Mouse (Mus musculus): ENCODE results near the gene Gm29094. TPM values are rescaled to one million over a fixed set of nuclear protein-coding genes. Genes with fewer than 3 reads are reported as not detected.

Gm29094 gene
- polyA plus RNA-seq, 1 experiment, result not detected

DNA sequence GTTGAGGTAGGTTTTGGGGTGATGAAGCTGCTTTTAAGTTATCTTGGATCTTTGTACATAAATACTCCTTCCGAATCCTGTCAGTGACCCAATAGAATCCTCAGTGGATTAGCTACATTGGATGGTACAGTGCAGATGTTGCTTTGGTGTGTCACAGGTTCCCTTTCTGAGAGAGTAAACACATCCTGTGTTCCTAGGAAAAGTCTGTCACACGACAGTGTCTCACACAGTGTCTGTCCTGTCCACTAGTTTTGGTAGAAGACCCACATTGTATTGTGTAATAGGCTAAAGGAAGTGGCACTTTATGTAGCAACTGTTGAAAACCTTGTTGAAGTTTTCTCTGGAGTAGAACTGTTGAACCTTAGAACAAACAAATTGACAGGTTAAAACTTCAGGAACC lies 54.2 kb downstream of the Gm29094 start:
- no peak overlapping the region for H3K4me3 ChIP-seq (ENCODE audit: low read depth, low read length)
- no peaks in the 10 kb centered on the region for H3K36me3 ChIP-seq (ENCODE audit: control insufficient read depth, insufficient read depth, low read length)
- no peaks in the 10 kb centered on the region for H3K4me1 ChIP-seq (ENCODE audit: control insufficient read depth, insufficient read depth, insufficient read length, low read length)
- WGBS, result 76% methylated on average over 2 of the region's 2 CpGs
- H3K27me3 ChIP-seq (ENCODE audit: control insufficient read depth, insufficient read depth, low read length), result no peaks in the 10 kb centered on the region
- H3K27ac ChIP-seq (ENCODE audit: insufficient read depth, low read depth, low read length), result no peak overlapping the region
- TF ChIP-seq CTCF (IDR thresholded peaks at IDR 0.05; ENCODE audit: extremely low read depth, insufficient read length, insufficient replicate concordance, low read depth, low read length) (no peak), POLR2A (IDR thresholded peaks at IDR 0.05; ENCODE audit: low read depth, low read length) (no peak)

DNA sequence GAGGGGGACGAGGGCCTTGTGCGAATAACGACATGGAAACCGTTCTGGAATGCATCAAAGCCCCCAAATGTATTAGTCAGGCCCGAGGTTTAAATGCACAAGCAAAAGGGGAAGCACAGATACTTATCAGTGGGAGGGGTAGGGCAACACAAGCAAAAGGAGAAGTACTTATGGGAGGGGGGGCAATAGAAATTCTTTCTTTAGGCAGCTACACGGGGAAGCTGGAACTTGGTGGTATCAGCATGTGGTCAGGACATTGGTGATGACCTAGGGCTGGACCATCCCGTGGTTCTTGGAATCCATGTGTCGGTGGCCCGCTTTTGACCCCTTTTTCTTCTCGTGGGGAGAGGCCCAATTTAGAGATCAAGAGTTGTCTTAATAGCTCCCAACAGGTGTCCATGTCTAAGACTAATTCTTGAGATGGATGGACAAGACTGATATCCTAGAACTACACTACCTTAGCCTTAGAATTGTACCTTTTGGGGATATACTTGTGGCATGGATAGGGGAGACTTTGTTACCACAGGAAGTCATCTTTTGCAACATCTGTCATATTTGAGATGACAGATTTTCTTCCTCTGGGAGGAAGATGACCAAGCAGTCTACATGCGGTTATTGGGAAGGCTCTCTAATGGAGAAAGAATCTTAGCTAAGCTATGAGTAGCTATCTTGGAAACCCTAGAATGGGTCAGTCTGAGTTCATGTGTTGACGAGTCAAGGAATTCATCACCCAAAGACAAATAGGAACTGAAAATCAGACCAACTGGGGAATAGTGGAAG lies 57.6 kb downstream of the Gm29094 start:
- no peaks in the 10 kb centered on the region for H3K4me1 ChIP-seq (ENCODE audit: control insufficient read depth, insufficient read depth, insufficient read length, low read length)
- no peak overlapping the region for H3K4me3 ChIP-seq (ENCODE audit: low read depth, low read length)
- no peaks in the 10 kb centered on the region for H3K36me3 ChIP-seq (ENCODE audit: control insufficient read depth, insufficient read depth, low read length)
- TF ChIP-seq CTCF (IDR thresholded peaks at IDR 0.05; ENCODE audit: extremely low read depth, insufficient read length, insufficient replicate concordance, low read depth, low read length), result no peak
- TF ChIP-seq POLR2A (IDR thresholded peaks at IDR 0.05; ENCODE audit: low read depth, low read length), result no peak
- no peak overlapping the region for H3K27ac ChIP-seq (ENCODE audit: insufficient read depth, low read depth, low read length)
- H3K27me3 ChIP-seq (ENCODE audit: control insufficient read depth, insufficient read depth, low read length), result no peaks in the 10 kb centered on the region
- 77% methylated on average over 12 of the region's 12 CpGs for WGBS

DNA sequence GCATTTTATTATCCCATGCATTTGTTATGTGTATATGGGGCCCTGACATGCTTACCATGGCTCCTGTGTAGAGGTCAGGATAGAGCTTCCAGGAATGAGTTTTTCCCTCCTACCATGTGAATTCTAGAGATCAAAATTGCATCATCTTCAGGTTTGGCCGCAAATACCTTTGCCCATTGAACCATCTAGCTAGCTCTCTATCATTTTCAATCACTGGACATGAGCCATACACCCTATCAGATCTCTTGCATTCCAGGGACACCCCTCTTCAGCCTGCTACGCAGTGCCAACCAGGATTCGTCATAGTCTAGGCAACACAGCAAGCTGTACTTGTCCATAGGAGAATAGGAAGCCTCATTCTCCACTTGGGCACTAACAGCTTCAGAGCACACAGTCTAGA lies 64.8 kb downstream of the Gm29094 start:
- no peak overlapping the region for H3K27ac ChIP-seq (ENCODE audit: insufficient read depth, low read depth, low read length)
- TF ChIP-seq CTCF (IDR thresholded peaks at IDR 0.05; ENCODE audit: extremely low read depth, insufficient read length, insufficient replicate concordance, low read depth, low read length) (no peak), POLR2A (IDR thresholded peaks at IDR 0.05; ENCODE audit: low read depth, low read length) (no peak)
- 87% methylated on average over 3 of the region's 3 CpGs for WGBS

DNA sequence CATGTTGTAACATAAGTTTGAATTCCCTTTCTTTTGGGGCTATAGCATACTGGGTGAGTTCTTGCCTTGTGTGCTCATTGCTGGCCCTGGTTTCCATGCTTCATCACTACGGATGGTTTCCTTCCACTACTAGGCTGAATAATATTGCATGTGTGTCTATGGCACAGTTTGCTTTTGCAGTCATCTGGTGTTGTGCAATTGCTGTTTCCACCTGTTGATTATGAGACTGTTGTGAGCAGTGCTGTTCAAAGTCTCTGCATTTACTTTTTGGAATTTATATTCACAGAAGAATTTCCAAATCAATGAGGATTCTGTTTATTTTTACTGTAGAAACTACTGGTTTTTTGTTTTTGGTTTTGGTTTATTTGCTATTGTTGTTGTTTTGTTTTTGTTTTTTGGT lies 65.4 kb downstream of the Gm29094 start:
- TF ChIP-seq POLR2A (IDR thresholded peaks at IDR 0.05; ENCODE audit: low read depth, low read length), result no peak
- no peak for TF ChIP-seq CTCF (IDR thresholded peaks at IDR 0.05; ENCODE audit: extremely low read depth, insufficient read length, insufficient replicate concordance, low read depth, low read length)
- no peaks in the 10 kb centered on the region for H3K4me1 ChIP-seq (ENCODE audit: control insufficient read depth, insufficient read depth, insufficient read length, low read length)
- no peaks in the 10 kb centered on the region for H3K27me3 ChIP-seq (ENCODE audit: control insufficient read depth, insufficient read depth, low read length)
- H3K27ac ChIP-seq (ENCODE audit: insufficient read depth, low read depth, low read length), result no peak overlapping the region
- H3K4me3 ChIP-seq (ENCODE audit: low read depth, low read length), result no peak overlapping the region
- H3K36me3 ChIP-seq (ENCODE audit: control insufficient read depth, insufficient read depth, low read length), result no peaks in the 10 kb centered on the region
- 63% methylated on average over 1 of the region's 1 CpGs for WGBS

More for the DNA sequence above, 64.8 kb downstream of the Gm29094 start:
- no peaks in the 10 kb centered on the region for H3K36me3 ChIP-seq (ENCODE audit: control insufficient read depth, insufficient read depth, low read length)
- H3K27me3 ChIP-seq (ENCODE audit: control insufficient read depth, insufficient read depth, low read length), result no peaks in the 10 kb centered on the region
- no peak overlapping the region for H3K4me3 ChIP-seq (ENCODE audit: low read depth, low read length)
- no peaks in the 10 kb centered on the region for H3K4me1 ChIP-seq (ENCODE audit: control insufficient read depth, insufficient read depth, insufficient read length, low read length)

Other genes starting within 250 kb of the Gm29094 start
- gene Bcl2a1a, start 242.5 kb upstream of the Gm29094 start, polyA plus RNA-seq (2012; rRNA removed), result 0.28 and 0.90 TPM in 2 replicates
- gene Trim43b, start 106.5 kb upstream of the Gm29094 start, polyA plus RNA-seq (2012; rRNA removed), result not detected in 2 replicates
- gene Bcl2a1b, start 170 bp upstream of the Gm29094 start, polyA plus RNA-seq (2012; rRNA removed), result 1.2 and 1.4 TPM in 2 replicates
- 1.3 and 2.8 TPM in 2 replicates for gene Mthfs, start 11.3 kb downstream of the Gm29094 start, polyA plus RNA-seq (2012; rRNA removed)

All from small intestine, adult 2 months (tissue).